Mouse (Mus musculus): ENCODE data around the gene Fam57b. TPM values are rescaled to one million over a fixed set of nuclear protein-coding genes. Genes with fewer than 3 reads are reported as not detected.

The Fam57b gene
- polyA plus RNA-seq, 1 experiment, result 0.08 TPM

DNA sequence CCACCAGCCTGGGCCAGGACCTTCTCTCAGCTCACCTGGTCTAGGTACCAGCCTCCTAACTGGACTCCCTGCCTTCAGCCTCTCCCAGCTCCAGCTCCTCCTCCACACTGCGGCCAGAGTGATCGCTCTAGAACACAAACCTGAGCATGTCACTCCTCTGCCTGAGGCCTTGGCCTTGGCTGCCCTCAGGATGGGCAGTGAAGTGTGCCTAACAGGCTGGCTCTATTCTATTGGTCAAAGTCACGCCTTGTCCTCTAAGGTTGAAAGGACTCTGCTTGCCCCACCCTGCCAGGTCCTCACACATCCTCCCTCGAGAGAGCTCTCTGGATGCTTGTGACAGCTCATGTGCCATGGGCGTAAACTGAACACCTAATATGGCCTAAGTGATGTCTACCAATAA lies 56.0 kb downstream of the Fam57b start:
- H3ac ChIP-seq (ENCODE audit: control insufficient read depth, insufficient read length, low read depth), result no peak overlapping the region
- H3K36me3 ChIP-seq (ENCODE audit: control insufficient read depth, insufficient read depth), result peaks cover 31% of the 10 kb centered on the region
- TF ChIP-seq MYOG (IDR thresholded peaks at IDR 0.05; ENCODE audit: control insufficient read depth, extremely low read depth, insufficient read length) (no peak), FOSL1 (IDR thresholded peaks at IDR 0.05; ENCODE audit: insufficient read depth, low read length, poor library complexity, severe bottlenecking) (no peak), MYOD1 (IDR thresholded peaks at IDR 0.05; ENCODE audit: control insufficient read depth, insufficient read length, low read depth) (no peak), MAX (IDR thresholded peaks at IDR 0.05) (no peak), CEBPB (IDR thresholded peaks at IDR 0.05; ENCODE audit: low read depth) (no peak), USF1 (IDR thresholded peaks at IDR 0.05; ENCODE audit: low read depth) (no peak), CTCF (IDR thresholded peaks at IDR 0.05; ENCODE audit: control insufficient read depth, insufficient read depth, insufficient read length) (no peak)
- H3K79me2 ChIP-seq (ENCODE audit: control insufficient read depth, insufficient read depth), result no peaks in the 10 kb centered on the region
- H3K4me3 ChIP-seq (ENCODE audit: insufficient read depth, poor library complexity, severe bottlenecking), result no peak overlapping the region
- H3K79me3 ChIP-seq (ENCODE audit: low read depth), result no peaks in the 10 kb centered on the region
- peaks cover 7% of the 10 kb centered on the region for H3K27me3 ChIP-seq (ENCODE audit: control insufficient read depth, insufficient read depth, insufficient read length)

DNA sequence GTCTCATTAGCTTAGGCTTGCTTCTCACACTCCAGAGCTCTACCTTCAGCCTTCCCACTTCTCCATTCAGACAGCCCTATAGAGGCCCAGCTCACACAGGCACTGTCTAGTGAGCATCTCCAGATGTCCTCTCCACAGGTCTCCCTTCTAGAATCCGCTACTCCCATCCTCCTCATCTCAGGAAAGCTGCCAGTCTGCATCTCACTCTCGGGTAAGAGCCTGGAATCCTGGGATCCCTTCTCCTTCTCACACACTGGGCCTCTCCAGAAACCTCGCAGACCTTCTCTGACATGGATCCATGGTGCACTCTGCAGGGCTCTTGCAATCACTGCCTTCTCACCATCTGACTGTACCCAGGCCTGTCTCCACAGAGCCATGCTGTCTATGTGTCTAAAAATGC lies 58.2 kb downstream of the Fam57b start:
- Histone ChIP-seq H3K27me3 (ENCODE audit: control insufficient read depth, insufficient read depth, insufficient read length) (no peaks in the 10 kb centered on the region), H3K79me3 (ENCODE audit: low read depth) (peaks cover 12% of the 10 kb centered on the region), H3K4me3 (ENCODE audit: insufficient read depth, poor library complexity, severe bottlenecking) (no peak overlapping the region), H3K36me3 (ENCODE audit: control insufficient read depth, insufficient read depth) (peaks cover 51% of the 10 kb centered on the region), H3ac (ENCODE audit: control insufficient read depth, insufficient read length, low read depth) (no peak overlapping the region), H3K79me2 (ENCODE audit: control insufficient read depth, insufficient read depth) (peaks cover 17% of the 10 kb centered on the region)
- no peak for TF ChIP-seq MYOG (IDR thresholded peaks at IDR 0.05; ENCODE audit: control insufficient read depth, extremely low read depth, insufficient read length)
- TF ChIP-seq CTCF (IDR thresholded peaks at IDR 0.05; ENCODE audit: control insufficient read depth, insufficient read depth, insufficient read length), result no peak
- no peak for TF ChIP-seq CEBPB (IDR thresholded peaks at IDR 0.05; ENCODE audit: low read depth)

DNA sequence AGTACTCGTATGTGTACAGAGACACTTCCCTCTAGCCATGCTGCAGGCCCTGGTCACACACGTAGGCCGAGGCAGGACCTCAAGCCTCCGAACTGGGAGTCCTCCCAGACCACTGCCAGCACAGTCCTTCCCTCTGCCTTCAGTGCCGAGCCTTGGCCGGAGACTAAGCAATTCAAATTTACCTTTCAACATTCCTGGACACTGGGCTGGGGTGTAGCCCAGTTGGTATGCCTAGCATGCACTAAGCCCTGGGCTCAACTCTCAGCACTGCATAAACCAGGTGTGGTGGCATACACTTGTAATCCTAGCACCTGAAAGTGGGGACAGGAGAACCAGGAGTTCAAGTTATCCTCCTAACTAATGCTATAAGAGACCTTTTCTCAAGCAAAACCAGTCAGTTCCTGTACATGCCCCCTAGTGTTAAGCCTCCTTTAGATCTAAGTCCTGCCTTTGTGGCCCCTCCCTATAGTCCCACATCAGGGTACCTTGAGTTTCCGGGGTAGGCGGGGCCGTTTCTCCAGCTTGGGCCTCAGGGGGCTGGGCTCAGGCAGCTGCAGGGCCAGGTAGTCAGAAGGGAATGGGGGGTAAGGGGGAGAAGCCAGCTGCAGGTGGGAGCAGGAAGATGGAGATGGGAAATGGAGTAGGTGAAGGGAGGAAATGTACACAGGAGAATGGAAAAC lies 59.4 kb downstream of the Fam57b start:
- TF ChIP-seq FOSL1 (IDR thresholded peaks at IDR 0.05; ENCODE audit: insufficient read depth, low read length, poor library complexity, severe bottlenecking) (no peak), MAX (IDR thresholded peaks at IDR 0.05) (no peak), MYOG (IDR thresholded peaks at IDR 0.05; ENCODE audit: control insufficient read depth, extremely low read depth, insufficient read length) (no peak), CTCF (IDR thresholded peaks at IDR 0.05; ENCODE audit: control insufficient read depth, insufficient read depth, insufficient read length) (no peak), MYOD1 (IDR thresholded peaks at IDR 0.05; ENCODE audit: control insufficient read depth, insufficient read length, low read depth) (no peak), USF1 (IDR thresholded peaks at IDR 0.05; ENCODE audit: low read depth) (no peak), CEBPB (IDR thresholded peaks at IDR 0.05; ENCODE audit: low read depth) (no peak)
- no peaks in the 10 kb centered on the region for H3K27me3 ChIP-seq (ENCODE audit: control insufficient read depth, insufficient read depth, insufficient read length)
- peaks cover 57% of the 10 kb centered on the region for H3K36me3 ChIP-seq (ENCODE audit: control insufficient read depth, insufficient read depth)
- H3K4me3 ChIP-seq (ENCODE audit: insufficient read depth, poor library complexity, severe bottlenecking), result no peak overlapping the region
- peaks cover 27% of the 10 kb centered on the region for H3K79me2 ChIP-seq (ENCODE audit: control insufficient read depth, insufficient read depth)
- no peak overlapping the region for H3ac ChIP-seq (ENCODE audit: control insufficient read depth, insufficient read length, low read depth)
- H3K79me3 ChIP-seq (ENCODE audit: low read depth), result peaks cover 22% of the 10 kb centered on the region

DNA sequence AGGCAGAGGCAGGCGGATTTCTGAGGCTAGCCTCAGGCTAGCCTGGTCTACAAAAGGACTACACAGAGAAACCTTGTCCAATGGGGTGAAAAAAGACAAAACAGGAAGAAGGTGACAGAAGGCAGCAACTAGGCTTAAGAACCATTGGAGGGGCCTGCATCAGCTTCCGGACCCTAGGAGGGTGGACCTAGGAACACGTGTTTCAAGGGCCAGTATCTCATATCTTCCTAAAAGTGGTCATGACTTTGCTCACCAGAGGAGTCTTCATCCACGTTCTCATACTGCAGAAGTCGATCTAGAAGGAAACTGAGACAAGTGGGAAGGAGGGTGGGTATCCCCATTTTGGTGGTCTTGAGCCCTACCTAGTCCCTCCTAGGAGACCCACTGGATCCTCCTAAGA lies 63.5 kb downstream of the Fam57b start:
- Histone ChIP-seq H3K27me3 (ENCODE audit: control insufficient read depth, insufficient read depth, insufficient read length) (no peaks in the 10 kb centered on the region), H3K36me3 (ENCODE audit: control insufficient read depth, insufficient read depth) (peaks cover 55% of the 10 kb centered on the region), H3ac (ENCODE audit: control insufficient read depth, insufficient read length, low read depth) (peak overlapping the region; percentile 86), H3K79me3 (ENCODE audit: low read depth) (peaks cover 23% of the 10 kb centered on the region), H3K79me2 (ENCODE audit: control insufficient read depth, insufficient read depth) (peaks cover 43% of the 10 kb centered on the region), H3K4me3 (ENCODE audit: insufficient read depth, poor library complexity, severe bottlenecking) (peak overlapping the region; percentile 64)
- TF ChIP-seq MYOD1 (IDR thresholded peaks at IDR 0.05; ENCODE audit: control insufficient read depth, insufficient read length, low read depth), result no peak
- no peak for TF ChIP-seq FOSL1 (IDR thresholded peaks at IDR 0.05; ENCODE audit: insufficient read depth, low read length, poor library complexity, severe bottlenecking)
- no peak for TF ChIP-seq MYOG (IDR thresholded peaks at IDR 0.05; ENCODE audit: control insufficient read depth, extremely low read depth, insufficient read length)
- TF ChIP-seq MAX (IDR thresholded peaks at IDR 0.05), result no peak
- TF ChIP-seq USF1 (IDR thresholded peaks at IDR 0.05; ENCODE audit: low read depth), result no peak
- TF ChIP-seq CEBPB (IDR thresholded peaks at IDR 0.05; ENCODE audit: low read depth), result no peak
- no peak for TF ChIP-seq CTCF (IDR thresholded peaks at IDR 0.05; ENCODE audit: control insufficient read depth, insufficient read depth, insufficient read length)

DNA sequence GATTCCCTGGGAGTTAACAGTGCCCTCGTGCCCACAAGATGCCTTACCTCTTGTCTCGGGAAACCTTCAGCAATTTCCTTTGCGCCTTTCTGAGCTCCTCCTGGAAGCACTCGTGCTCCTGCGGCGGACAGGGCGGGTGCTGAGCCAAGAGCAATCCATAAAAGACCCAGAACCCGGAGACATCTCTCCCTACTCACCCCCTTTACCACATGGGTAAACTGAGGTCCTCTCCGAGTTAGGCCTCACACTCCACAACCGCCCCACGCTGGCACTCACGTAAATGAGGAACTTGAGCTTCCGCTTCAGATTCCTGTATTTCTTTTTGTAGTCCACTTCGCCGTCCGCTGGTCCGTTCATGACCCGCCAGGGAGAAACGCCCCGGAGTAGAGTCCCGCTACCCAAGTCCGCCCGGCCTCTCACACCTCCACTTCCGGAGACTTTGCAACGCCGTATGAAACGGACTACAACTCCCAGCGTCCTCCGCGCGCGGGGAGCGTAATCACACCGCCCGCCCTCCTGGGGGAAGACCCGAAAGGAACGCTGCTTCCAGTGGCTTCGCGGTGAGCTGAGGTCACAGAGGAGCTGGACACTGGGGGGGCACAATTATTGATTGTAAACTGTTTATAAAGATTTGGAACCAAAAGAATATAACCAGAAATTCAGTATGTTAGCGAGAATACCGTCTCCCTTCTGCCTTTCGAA lies 64.1 kb downstream of the Fam57b start, which contains the start of gene Hirip3:
TSS of gene Hirip3 (plus strand) at position 544 of the 702 bp plus-strand sequence.
- peaks cover 54% of the 10 kb centered on the region for H3K36me3 ChIP-seq (ENCODE audit: control insufficient read depth, insufficient read depth)

More for the DNA sequence above, 64.1 kb downstream of the Fam57b start, which contains the start of gene Hirip3:
- Histone ChIP-seq H3ac (ENCODE audit: control insufficient read depth, insufficient read length, low read depth) (peak within 1 kb of the TSS; percentile 86), H3K4me3 (ENCODE audit: insufficient read depth, poor library complexity, severe bottlenecking) (peak within 1 kb of the TSS; percentile 64), H3K79me3 (ENCODE audit: low read depth) (peaks cover 23% of the 10 kb centered on the region), H3K79me2 (ENCODE audit: control insufficient read depth, insufficient read depth) (peaks cover 43% of the 10 kb centered on the region), H3K27me3 (ENCODE audit: control insufficient read depth, insufficient read depth, insufficient read length) (no peaks in the 10 kb centered on the region)
- TF ChIP-seq CTCF (IDR thresholded peaks at IDR 0.05; ENCODE audit: control insufficient read depth, insufficient read depth, insufficient read length) (no peak), MAX (IDR thresholded peaks at IDR 0.05) (peak; percentile 16)
